Mouse (Mus musculus) c-Kit-positive CD71-positive TER-119-negative erythroid progenitor cells, embryonic 14.5 days (primary cell): ENCODE results near the gene P2ry6.
A peak's percentile ranks its signal among the peaks of the same experiment; 100 is the strongest.

Experiments
- DNase-seq: peaks from one replicate; pipeline ENCODE4 v3.0.0-alpha.2; 2013; ENCODE audit warnings: low read depth

Gene P2ry6

DNA sequence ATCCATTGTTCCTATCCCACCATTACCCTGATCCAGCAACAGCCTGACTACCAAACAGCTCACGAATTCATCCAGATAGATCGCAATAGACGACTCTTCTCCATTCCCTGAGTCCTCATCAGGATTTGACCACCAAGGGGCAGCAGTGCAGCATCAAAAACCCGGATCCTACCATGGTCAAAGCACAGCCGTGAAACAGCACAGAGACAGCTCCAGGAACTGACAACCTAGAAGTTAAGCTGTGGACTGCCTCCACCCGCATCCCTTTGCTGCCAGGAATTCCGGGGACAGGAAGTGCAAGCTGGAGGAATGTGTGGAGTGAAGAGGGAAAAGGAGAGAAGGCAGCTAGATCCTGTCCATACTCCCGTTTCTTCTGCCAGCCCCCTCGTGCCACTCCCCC, 13.6 kb upstream of the P2ry6 start:
- no peak for DNase-seq

DNA sequence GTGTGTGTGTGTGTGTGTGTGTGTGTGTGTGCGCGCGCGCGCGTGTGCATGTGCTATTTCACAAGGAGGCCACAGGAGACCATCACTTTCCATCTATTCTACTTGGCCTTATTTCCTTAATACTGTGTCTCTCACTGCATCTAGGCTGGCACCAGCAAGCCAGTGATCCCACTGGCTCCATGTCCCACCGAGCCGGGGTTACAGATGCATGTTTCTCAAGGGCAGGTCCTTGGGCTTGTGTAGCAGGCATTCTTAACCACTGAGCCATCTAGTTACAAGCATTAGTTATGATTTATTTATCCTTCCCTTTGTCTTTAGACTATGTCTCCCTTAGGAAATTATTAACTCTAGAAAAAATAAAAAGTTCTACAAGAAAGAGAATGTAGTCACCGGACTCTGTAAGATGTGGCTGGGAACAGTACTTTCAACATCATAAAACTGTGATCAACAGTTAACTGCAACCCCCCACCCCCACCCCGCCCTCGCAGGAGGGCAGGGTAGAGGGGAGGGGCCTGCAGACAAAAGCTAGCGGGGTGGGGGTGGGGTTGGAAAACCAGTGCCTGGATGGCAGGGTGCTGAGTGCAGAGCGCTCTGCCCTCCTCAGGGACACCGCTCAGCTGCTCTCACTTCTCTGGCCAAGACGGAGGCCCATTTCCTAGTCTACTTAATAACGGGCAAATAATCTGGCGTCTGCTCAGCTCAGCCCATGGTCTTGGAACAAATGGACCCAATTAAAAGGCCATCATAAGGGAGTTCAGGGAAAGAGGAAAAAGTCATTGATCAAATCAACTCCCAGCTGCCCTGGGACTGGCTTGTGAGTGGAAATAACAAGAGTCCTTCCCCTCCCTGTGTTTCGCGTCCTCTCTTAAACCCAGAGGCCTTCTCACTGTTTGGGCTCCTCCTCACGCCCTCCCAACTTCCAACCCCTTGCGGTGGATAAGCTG, 10.3 kb upstream of the P2ry6 start:
- no peak for DNase-seq

DNA sequence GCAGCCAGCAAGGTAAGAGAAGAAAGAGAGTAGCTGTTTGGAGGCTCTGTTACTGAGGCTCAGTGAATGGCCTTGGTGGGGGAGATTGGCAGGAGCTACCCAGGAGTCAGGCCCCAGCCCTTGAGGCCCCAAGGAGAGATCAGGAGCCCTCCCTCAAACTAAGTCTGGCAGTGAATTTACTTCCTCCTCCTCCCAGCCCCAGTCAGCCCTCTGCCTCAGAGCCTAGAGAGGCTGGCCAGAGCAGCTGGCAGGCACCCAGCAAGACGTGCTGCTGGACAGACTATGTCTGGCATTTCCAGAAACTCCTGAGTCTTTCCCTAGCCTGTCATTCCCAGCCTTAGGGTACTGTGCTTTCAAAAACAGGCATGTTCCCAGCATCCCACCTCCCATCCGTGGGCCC, 4.7 kb upstream of the P2ry6 start:
- DNase-seq = no peak

DNA sequence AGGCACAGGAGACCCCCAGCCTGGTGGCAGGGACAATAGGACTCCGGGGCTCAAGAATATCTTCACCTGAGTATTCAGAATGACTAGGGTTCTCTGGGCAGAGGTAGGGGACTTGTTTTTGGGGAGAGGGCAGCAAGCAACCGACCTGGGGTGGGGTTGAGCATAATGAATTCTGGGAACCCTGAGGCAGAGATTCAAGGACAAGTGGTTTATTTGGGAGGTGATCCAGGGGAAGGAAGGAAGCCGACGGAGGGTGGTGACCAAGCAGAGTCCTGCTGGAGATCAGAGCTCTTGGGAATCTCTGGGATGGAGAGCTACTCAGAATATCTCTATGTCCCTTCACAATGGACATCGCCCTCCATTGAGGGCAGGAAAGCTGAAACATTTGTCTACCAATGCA, 3.7 kb upstream of the P2ry6 start:
- DNase-seq = no peak

DNA sequence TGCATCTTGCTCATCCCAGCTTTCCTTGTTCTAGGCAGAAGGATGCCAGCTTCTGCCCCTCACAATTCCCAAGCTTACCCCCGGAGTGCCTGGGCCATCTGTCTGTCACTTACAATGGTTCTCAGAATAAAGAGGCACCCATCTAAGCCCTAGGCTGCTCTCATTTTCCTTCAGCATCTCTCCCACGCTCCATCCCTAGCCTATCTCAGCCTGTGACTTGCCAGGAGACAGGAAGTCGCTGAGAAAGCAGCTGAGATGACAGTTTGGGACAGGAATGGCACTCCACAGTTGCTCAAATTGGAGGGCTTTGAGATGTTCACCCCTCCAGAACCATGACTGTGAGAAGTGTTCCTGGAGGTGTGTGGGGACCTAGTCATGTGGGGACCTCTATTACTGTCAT, 1.6 kb downstream of the P2ry6 start:
- DNase-seq = no peak

DNA sequence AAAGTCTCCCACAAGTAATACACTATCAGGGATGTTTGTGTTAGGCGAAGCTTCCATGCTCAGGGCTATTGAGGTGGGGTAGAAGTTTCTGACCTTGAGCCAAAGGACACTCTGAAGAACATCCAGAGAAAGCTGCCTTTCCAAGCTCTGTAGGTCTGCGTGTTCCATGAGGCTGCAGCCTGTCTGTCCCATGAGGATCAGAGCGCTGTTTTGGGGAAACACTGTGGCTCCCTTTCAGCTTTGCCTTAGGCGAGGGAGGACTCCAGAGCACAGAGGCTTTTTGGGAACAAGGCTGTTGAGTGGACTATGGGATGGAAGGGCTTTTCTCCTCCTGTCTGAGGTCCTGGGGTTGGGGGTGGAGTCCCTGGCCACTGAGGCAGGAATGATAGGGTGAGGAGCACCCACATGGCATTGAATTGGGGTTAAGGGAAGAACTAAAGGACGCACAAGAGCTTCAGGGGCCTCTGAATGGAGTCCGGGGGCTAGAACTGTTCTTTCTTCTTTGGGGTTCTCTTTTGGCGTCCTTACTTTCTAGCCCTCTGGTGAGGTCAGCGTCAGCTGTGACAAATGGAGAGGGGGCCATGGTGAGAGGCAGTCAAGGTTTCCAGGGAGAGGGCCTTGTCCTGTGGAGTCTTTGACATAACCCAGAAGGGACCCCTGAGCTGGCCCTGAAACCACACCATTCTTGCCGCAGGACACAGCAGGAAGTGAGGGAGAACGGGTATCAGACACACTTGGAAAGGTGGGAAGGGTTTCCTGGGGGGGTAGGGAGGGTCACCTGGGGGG, 5.4 kb downstream of the P2ry6 start:
- no peak for DNase-seq

DNA sequence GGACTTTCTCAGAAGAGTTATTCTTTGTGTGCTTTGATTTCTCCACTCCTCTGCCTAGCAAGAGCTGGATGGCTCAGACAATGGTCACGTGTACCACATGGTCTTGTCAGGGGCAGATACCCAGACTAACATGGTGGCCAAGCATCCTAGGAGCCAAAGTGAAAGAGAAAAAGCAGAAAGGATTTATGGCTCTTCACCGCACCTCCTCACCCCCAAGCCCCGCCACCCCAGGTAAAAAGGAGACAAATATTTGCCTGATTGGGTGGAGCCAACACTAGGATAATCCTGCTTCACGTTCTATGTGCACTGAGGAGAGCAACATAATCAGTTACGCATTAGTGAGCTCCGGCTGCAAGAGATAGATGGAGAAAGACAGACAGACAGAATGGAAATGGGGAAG, 6.1 kb downstream of the P2ry6 start:
- DNase-seq = no peak

DNA sequence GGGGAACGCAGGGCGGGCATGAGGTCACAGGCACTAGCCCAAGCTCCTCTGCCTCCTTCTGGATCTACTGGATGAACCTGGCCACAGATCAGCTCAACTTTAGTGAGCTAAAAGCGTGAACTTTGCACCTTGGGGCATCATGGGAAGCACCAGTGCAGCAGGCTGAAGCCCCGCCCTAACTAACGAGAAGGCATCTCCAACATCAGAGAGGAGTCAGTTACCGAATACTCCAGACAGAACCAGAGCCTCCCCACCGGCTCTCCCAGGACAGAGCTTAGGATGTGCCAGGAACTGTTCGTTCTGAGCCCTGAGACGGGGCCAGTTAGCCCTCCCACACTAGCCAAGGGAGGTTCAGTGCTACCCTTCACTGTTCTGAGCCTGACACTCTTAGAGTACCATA, 6.6 kb downstream of the P2ry6 start:
- DNase-seq = no peak

DNA sequence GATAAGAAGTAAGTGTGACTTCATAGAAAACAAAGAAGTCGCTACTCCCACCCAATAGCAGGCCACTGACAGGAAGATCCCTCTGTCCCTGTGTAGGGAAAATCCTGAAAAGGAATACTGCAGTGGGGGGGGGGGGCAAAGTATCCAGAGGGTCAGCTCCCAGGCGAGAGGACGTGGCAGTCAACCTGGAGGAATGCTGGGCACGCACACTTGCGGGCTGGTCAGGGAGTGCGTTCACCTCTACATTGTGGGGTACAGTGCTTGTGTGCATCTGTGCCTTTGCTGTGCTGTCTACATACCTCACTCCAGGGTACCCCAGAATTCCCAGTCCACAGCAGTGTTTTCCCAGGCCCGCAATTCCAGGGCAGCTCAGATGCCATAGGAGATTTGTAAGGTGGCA, 8.4 kb downstream of the P2ry6 start:
- DNase-seq = no peak

DNA sequence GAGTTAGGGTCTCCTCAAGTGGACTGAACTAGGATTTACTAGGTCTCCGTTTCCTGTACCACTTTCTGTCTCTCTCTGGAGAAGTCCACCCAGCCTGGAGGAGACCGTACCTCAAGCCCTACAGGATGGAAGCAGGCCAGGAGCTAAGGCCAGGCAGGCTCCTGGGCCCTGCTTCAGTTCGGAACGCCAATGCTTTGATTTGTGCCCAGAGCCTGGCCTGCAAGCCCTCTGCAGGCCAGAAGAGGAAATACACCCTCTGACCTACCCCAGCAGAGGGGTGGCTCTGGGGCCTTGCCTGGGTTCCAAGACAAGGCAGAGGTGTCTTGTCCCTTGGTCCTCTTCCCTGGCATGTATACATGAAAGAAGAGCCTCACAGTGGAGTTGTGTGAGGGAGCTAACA, 9.4 kb downstream of the P2ry6 start:
- DNase-seq = no peak

DNA sequence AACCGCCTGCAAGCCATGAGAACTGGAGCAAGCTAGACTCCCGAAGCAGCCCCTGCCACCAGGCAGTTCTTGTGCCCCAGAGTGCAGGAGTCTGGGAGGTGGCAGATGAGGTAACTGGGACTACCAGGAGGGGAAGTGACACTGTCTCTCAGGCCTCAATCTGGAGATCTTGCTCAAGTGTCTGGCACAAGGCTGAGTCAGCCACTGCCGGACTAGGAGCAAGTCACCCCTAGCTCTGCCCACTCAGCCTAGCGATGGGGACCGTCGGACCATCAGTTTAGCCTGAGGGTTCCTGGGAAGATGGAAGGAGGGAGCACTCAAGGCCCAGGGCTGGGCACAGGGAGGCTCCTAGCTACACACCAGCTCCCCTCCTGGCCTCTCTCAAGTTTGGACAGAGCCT, 10.2 kb downstream of the P2ry6 start:
- DNase-seq = no peak

DNA sequence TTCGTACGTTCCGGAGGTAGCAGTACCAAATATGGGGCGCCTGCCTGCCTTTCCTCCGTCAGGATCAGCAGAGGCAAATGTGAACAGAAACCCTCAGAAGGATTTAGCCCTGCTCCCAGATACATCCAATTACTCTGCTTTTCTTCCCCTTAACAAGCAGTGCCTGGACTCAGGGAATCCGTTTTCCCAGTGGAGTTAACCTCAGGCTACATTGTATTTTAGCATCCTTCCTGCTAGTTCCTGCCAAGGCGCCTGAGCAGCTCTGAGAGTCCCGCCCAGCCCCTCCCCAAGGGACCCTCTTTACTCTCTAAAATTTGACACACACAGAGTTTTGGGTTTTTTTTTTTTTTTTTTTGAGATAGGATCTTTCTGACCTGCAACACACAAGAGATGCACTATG, 11.1 kb downstream of the P2ry6 start:
- no peak for DNase-seq

DNA sequence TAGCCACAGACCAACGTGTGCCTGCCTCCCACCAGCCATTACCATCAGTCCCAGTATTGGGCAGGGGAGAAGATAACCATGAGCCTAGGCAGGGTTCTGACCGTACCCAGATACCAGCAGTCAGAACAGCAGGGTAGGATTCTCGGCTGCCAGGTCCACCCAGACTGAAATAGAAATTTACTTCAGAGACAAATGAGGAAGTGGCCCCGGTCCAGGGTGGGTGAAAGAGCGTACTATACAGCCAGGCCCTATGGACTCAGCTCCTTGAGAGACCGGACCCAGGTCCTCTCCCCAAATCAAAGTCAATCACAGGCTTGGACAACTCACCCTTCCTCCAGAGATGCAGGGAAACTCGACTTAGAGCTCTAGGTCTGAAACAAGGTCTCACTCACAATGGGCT, 13.3 kb downstream of the P2ry6 start:
- DNase-seq = no peak

DNA sequence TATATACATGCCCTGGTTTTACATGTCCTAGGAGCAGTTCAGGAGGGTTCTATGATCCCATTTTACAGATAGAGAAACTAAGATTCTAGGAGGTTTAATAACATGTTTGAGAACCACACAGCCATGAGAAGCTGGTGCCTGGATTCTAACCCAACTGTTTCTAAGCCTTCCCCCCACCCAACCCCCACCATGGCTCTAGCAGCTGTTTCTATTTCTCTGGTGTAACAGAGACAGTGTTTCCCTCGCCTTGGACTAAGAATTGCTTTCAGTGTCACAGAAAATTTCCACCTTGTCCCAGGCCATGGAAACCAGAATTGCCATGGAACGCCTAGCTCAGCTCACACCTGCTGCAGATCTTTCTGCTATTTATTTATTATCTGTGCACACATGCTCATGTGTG, 14.0 kb downstream of the P2ry6 start:
- DNase-seq = no peak

DNA sequence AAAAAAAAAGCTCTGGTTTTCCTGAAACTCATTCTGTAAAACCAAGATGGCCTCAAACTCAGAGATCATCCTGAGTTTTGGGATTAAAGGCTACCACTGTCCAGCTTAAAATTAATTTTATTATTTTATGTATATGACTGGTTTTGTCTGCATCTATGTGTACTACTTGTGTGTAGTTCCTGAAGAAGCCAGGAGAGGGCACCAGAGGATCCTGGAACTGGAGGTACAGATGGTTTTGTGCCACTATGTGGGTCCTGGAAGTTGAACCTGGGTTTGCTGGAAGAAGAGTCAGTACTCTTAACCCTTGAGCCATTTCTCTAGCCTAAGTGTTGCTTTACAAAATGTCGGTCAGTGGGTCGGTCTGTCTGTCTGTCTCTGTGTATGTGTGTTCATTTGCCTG, 16.0 kb downstream of the P2ry6 start:
- DNase-seq = peak; percentile 27

DNA sequence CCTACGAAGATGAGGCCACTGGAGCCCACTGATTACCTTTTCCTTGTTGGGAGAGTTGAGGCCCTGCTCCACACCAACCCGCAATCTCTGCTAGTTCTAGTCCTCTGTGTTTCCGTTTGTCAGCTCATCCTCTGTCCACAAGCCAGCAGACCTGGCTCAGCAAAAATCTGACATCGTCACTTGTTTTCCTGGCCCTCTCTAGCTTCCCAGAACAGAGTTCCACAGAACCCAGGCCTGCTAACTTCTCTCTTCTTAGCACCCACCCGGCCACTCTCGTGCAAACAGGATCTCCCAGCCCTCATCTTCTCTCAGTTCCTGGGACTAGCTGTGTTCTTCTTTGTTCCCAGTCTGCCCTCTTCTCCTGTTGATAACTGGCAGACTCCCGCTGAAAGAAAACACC, 21.8 kb downstream of the P2ry6 start:
- no peak for DNase-seq

DNA sequence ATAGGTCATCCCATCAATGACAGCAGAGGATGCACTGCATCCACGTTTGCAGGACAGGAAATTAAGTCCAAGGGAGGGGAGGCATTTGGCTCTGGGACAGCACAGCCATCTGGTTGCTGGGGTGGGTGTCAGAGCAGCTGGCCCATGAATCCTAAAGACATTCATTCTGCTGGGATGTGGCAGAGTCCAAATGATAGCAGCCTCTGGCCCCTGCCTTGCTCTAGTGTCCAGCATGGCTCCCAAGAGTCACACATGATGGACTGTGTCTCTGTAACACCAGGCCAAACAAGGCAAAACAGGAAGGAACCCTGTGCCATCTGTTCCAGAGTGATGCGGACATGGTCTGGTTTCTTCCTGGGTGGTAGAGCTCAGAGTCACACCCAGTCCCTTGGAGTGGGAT, 22.5 kb downstream of the P2ry6 start:
- no peak for DNase-seq

DNA sequence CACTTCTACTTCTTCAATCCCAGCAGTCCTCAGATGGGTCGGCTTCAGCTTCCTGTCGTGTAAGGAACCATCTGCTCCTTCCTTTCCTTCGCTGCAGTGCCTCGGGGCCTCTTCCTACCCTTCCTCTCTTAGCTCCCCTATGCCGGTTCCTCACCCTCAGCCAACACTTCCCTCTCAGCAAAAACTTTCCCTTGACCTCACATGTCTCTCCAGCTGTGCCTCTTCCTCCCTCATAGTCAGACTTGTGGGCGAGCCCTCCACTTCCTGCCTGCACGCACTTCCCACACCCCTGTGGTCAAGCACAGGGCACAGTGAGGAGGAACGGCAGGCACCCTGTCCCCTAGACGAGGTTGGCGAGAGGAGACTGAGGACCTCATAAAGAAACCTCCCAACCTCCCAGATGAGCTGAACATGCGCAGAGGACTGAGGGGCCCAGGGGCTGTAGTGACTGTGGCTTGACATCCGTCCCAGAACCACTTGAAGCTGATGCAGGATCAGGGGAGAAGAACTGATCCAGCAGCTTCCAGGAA, 23.9 kb downstream of the P2ry6 start:
- no peak for DNase-seq

DNA sequence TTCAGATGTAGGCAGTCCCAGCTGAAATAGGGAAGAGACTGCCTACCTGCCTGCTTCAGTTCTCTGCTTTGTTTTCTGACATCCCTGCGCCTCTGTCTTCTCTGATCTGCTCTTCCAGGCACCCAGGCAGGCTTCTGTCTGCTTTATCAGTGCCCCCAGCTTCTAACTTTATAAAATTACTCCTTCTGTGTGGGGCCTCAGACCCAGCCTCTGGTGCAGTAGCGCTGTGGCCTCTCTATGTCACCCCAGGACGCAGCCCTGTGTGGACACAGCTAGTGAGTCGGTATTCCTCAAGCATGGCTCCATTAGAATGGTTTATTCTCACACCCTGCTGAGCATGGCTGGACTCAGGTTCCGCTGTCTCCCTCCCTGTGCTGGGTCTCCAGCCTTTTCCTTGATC, 24.4 kb downstream of the P2ry6 start:
- DNase-seq = no peak

DNA sequence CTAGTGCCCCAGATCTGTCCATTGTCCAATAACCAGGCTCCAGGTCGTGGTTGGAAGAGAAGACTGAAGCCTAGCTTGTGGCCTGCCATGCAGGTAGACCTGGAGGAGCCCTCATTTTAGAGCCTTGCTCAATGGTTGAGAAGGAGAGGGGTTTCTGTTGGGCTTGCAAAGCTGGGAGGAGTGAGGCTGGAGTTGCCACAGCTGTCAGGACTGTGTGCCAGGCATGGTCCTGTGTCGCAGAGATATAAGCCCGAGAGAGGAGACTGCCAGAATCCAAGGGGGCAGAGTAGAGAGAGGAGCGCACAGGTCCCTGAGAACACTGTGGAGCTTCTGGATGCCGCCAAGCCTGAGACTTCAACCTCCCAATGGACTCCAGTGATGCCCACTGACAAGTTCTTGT, 29.7 kb downstream of the P2ry6 start:
- DNase-seq = no peak

DNA sequence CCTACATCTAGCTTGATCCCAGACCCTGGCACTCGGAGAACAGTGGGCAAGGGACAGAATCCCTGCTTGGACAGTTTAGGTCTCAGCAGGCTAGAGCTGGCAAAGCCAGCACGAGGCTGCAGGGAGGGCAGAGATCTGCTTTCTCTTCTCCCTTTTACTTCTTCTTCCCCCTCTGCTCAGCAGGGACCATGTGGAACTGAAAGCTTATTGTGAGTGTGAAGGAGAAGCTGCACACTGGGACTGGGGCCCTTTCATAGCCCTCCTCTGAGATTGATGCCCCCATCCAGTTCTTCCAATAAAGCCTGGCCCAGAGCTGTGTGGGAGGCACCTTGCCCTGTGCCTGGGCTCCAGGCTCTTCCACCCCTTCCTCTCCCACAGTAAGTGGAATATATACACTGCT, 30.1 kb downstream of the P2ry6 start:
- no peak for DNase-seq

DNA sequence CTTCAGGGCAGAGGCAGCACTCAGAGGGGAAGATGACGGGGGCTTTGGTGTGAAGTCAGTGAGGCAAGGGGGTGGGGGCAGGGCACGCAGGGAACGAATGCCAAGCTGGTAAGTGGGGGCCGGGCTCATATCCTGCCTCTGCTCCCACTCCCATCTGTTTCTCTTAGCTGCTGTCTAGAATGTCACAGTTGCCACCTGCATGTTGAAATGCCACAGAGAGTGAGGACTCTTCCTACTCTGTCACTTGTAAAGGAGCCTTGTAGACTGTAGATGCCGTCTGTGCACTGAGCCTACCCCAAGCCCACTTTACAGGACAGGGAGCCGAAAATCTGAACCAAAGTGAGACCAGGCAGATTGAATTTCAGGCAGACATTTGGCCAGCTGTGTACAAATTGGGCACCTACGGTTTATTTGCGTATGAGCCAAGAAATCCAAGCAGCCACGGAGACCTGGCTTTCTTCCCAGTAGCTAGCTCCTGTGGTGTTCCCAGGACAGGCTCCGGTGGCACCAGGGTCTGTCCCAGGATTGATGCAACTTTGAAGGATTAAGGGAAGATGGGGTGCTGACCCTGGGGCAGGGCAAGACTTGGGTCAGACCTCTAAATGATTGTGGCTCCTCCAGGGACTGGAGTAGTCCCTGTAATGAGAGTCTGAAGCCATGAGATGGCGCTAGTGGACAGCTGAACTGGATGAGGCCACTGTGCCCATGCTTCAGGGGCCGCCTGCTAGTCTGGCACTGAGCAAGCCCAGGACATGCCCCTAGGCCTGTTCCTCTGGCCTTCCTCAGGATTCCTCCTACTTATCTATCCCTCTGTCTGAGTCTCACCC, 31.4 kb downstream of the P2ry6 start:
- peak; percentile 39 for DNase-seq
